Mouse (Mus musculus) small intestine, adult 2 months (tissue): ENCODE data around the gene Wnt2.

ENCODE experiments used
- CTCF ChIP-seq: fragments of 200-500 bp; IDR thresholded peaks from 2 replicates; pipeline ENCODE4 v1.5.1; 2012; ENCODE audit warnings: low read depth, mild to moderate bottlenecking, control low read depth, inconsistent platforms, low read length, moderate library complexity, mixed read lengths; ENCODE audit not compliant: insufficient replicate concordance, insufficient read length; ENCODE audit errors: extremely low read depth
- POLR2A ChIP-seq: fragments of 200-500 bp; IDR thresholded peaks from 2 replicates; pipeline ENCODE4 v1.6.1; 2012; ENCODE audit warnings: low read depth, mild to moderate bottlenecking, control low read depth, inconsistent platforms, low read length, moderate library complexity

- TF ChIP-seq POLR2A (no peak), CTCF (no peak)
Observed at GRCm38 (mm10) chr6:18076986-18077385, 46.6 kb upstream of the Wnt2 start.
